Mouse (Mus musculus) liver, embryonic 13.5 days (tissue): ENCODE measurements around the gene Erbb2. TPM values are rescaled to one million over a fixed set of nuclear protein-coding genes. Genes with fewer than 3 reads are reported as not detected.

Source experiments
- polyA plus RNA-seq: library from polyadenylated mRNA; unstranded; fragments of >200 nt; fragmentation: Nextera tagmentation; extraction: Ambion mirVana; gene quantifications from 2 replicates; pipeline ENCODE4 v1.2.1, GENCODE M21; 2015

Gene Erbb2
- polyA plus RNA-seq, 1 experiment from 2014 or later = 2.2 TPM

Other genes with a start within 250 kb of the Erbb2 start
- 30.1 and 38.9 TPM in 2 replicates for gene Med1, start 219.2 kb upstream of the Erbb2 start, polyA plus RNA-seq
- 5.4 and 5.9 TPM in 2 replicates for gene Cdk12, start 209.4 kb upstream of the Erbb2 start, polyA plus RNA-seq
- gene Neurod2, start 82.8 kb upstream of the Erbb2 start, polyA plus RNA-seq = not detected in 2 replicates
- gene Ppp1r1b, start 64.1 kb upstream of the Erbb2 start, polyA plus RNA-seq = 0.13 and 0.19 TPM in 2 replicates
- gene Stard3, start 54.1 kb upstream of the Erbb2 start, polyA plus RNA-seq = 14.1 and 15.7 TPM in 2 replicates
- gene Tcap, start 28.7 kb upstream of the Erbb2 start, polyA plus RNA-seq = 0.15 and 0.59 TPM in 2 replicates
- gene Pnmt, start 26.0 kb upstream of the Erbb2 start, polyA plus RNA-seq = not detected in 2 replicates
- gene Pgap3, start 12.0 kb upstream of the Erbb2 start, polyA plus RNA-seq = 3.1 and 3.8 TPM in 2 replicates
- 66.8 and 72.0 TPM in 2 replicates for gene Mien1, start 26.5 kb downstream of the Erbb2 start, polyA plus RNA-seq
- gene Grb7, start 33.9 kb downstream of the Erbb2 start, polyA plus RNA-seq = 17.4 and 20.5 TPM in 2 replicates
- gene Ikzf3, start 133.6 kb downstream of the Erbb2 start, polyA plus RNA-seq = 0.06 TPM in 1 of 2 replicates, not detected in the other
- gene Zpbp2, start 138.6 kb downstream of the Erbb2 start, polyA plus RNA-seq = 0.45 and 0.58 TPM in 2 replicates
- 41.5 and 41.7 TPM in 2 replicates for gene Ormdl3, start 174.9 kb downstream of the Erbb2 start, polyA plus RNA-seq
- gene Lrrc3c, start 185.8 kb downstream of the Erbb2 start, polyA plus RNA-seq = not detected in 2 replicates
- 0.53 and 0.90 TPM in 2 replicates for gene Gm12355, start 213.2 kb downstream of the Erbb2 start, polyA plus RNA-seq
- gene Gsdma3, start 213.9 kb downstream of the Erbb2 start, polyA plus RNA-seq = not detected in 2 replicates
- not detected in 2 replicates for gene Gsdma2, start 234.3 kb downstream of the Erbb2 start, polyA plus RNA-seq